Mouse (Mus musculus) yolk sac, embryonic 10.5 days (tissue): ENCODE measurements around the gene Mfsd2a.
A peak's percentile ranks its signal among the peaks of the same experiment; 100 is the strongest.

Source experiments
- DNase-seq: peaks from one replicate; pipeline ENCODE4 v3.0.0-alpha.2; 2017; ENCODE audit warnings: low spot score

The Mfsd2a gene

DNA sequence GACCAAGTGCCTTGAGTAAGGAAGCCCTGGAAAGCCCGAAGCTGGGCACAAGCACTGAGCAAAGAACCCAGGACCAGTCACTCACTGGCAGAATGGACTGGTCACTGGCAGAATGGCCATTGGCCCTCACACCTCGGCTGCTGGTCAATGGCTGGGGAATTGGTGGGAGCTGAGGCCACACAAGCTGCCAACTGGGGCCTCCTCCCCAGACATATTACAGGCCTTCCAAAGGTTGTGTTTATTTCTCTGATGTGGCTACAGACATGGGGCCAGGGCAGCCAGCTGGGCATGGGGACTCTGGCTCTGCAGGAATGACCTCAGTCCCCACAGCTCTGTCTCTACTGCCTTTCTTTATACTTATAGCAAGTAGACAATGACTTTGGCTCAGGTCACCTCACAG, 17.9 kb upstream of the Mfsd2a start:
- no peak for DNase-seq

DNA sequence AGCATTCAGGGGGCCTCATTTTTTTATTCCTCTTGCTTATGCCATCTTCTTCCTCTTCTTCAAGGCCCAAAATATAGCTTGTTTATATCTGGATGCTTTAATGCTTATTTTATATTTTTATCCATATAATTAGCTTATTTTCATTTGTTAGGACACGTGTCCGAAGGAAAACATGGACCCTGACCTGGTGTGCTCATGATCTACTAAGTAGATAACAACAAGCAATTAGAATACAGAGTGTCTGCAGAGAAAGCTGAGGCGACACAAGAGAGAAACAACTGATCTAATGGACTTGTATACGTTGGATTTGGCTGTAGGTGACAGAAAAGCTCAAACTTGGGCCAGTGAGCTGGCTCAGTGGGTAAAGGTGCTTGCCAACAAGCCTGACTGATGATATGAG, 15.9 kb upstream of the Mfsd2a start:
- no peak for DNase-seq

DNA sequence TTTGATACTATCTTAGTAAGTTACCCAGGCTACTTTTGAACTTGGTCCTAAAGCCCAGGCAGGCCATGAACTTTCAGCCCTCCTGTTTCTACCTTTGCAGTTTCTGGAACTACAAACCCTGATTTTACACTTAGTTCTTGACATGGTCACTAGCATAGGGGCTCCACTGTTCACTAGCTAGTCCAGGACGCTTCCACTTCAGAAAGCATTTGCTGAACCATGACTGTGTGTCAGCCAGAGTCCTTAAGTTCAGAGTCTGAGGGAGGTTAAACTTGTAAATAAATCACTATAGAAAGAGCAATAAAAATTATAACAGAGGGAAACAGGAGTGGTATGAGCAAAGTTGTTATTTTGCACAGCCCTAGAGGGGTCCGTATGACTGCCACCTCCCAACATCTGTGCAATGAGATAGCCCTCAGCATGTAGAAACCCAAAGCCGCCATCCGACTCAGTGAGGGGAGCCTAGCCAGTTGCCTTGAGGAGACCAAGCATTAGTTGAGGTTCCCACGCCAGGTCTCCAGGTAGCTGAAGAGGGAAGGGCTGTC, 14.1 kb upstream of the Mfsd2a start:
- no peak for DNase-seq

DNA sequence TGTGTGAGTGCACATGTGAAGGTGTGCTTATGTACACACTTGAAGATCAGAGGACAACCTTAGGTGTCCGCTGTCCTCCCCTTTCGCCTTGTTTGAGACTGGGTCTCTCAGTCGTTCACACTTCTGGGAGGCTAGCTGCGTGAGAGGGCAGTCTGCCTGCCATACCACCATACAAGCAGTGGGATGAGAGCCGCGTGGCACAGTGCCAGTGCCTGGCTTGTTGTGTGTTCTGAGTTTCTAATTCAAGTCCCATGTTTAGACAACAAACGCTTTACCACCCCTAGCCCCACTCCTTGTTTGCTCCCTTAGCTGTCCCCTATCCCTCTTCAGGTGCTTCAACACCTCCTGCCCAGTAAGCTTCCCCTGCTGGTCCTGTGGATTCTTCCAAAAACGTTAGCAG, 11.1 kb upstream of the Mfsd2a start:
- no peak for DNase-seq

DNA sequence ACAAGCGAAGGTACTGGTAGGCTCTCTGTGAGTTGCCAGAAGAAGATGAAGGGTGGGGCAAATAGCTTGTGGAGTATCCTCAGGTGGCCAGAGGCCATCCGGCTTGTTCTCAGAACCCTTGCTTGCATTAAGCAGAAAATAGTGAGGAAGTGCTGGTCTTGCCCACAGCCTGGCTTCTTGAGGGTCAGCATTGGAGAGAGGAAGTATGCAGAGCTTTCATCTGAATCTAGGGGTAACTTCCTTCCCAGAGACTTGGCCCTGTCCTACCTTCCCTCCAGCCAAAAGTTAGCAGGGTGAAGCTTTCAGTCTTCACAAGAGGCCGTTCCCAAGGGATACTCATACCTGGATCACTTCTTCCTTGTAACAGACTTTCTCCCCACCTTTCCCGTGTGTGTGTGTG, 10.7 kb upstream of the Mfsd2a start:
- no peak for DNase-seq

DNA sequence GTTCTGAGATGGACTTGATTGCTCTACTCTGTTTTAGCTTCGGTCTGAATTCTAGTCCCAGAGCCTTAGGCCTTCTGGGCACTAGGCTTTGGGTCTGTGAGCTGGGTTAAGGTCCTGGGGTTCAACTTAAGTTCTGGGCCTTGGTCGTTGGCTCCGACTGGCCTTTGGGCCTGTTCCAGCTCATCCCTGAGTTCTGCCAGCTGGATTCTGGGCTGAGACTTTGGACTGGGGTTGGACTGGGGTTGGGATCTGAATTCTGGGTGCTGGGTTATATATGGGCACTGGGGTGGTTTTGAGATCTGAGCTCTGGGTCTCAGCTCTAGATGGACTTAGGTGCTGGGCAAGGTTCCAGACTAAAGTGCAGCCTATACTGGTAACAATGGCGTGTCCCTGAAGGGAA, 10.2 kb upstream of the Mfsd2a start:
- DNase-seq = no peak

DNA sequence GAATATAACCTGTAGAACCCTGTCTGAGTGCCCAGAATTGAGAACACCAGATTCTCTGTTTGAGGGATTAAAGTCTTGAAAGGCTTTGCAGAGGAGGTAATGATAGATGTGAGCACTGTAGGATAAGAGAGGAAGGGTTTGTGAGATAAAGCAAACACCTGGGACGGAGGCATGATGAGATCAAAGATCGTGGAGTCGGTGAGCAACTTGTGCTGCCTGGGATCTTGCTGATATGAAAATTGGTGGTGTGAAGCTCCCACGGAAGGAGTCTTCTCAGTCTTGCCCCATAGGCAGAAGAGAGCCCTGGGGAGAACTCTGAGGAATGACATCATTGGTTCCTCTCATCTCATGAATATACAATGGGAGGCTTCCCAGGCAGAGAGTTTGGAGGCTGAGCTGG, 7.1 kb upstream of the Mfsd2a start:
- DNase-seq = no peak

DNA sequence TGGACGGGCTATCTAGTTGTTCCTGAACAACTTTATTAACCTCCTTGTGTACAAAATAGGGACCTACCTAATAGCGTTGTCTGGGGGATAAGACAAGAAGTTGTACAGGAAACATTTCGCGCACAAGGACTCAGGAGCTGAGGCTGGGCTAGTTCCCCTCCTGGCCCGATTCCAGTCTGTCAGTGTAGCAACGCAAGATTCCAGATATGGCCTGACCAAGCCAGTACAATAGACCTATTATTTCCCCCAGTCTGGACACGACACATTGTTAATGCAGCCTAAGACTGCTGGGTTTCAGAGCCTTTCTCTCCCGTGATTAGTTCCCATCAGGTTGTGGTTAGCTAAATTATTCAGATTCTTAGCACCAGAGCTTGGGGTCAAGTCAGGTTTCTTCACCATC, 1.8 kb upstream of the Mfsd2a start:
- no peak for DNase-seq

DNA sequence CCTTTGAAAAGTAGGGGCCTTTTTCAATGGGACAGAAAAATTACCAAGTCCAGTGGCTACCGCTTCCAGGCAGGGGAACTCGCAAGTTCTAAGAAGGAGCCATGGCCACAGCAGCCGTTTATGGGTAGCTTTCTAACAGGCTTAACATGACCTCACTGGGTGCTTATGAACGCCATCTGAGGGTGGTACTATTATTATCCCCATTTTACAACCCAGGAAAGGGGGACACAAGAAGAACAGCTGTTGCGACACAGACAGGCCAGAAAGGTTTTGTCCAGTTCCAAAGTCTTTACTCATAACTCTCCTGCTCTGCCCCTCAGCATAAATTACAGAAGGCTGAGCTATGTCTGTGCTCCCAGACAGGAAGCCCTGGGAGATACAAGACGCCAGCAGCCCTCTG, 601 bp upstream of the Mfsd2a start:
- DNase-seq = no peak

DNA sequence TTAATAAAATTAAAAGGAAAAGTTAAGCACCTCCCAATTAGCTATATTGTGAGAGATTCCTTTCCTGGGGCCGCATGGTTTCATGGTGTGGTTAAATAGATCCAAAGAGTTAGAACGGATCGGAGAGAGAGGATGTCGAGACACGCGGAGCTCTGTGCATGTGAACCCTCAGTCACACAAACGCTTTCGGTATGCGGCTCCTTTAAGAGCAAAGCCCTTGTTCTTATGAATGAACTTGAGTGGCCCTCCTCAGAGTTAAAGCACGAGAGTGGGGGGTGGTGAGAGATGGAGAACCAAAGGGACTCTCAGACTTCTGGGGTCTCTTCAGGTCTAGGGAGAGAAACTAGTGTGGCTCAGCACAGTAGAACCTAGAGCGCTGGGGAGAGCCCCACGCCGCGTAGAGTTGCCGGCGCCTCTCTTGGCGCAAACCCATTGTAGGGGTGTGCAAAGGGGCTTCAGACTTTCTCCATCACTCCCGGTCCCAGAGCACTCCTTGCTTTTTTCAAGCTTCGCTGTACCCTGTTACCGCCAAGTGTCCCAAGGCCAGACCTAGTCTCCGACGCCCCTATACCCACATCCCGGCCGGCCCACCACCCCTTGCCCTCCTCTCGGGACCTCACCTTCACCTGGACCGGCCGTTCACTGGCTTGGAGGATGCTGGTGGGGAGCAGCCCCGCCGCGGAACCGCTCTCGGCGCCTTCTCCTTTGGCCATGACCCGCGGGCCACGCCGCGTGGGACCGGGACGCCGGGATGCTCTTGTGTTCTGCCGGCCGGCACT, 478 bp downstream of the Mfsd2a start:
- DNase-seq = peak; percentile 7

DNA sequence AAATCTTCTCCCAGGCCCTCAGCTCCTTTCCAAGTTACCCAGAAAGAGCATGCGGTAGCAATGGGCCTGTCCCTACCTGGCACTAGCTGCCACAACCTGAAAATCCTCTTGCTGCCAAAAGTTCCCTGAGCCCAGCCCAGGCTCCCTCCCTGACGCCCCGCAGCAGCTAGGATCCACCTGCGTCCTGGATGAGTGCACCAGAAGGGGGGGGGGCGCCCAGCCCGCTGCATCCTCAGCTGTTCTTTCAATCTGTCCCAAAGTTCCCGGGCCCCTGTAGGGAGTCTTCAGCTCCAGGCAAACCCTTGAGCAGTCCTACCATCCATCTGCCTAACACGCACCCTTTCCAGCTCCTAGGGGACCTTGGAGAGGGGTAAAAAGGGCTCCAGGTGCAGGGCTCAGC, 1.2 kb downstream of the Mfsd2a start:
- no peak for DNase-seq

DNA sequence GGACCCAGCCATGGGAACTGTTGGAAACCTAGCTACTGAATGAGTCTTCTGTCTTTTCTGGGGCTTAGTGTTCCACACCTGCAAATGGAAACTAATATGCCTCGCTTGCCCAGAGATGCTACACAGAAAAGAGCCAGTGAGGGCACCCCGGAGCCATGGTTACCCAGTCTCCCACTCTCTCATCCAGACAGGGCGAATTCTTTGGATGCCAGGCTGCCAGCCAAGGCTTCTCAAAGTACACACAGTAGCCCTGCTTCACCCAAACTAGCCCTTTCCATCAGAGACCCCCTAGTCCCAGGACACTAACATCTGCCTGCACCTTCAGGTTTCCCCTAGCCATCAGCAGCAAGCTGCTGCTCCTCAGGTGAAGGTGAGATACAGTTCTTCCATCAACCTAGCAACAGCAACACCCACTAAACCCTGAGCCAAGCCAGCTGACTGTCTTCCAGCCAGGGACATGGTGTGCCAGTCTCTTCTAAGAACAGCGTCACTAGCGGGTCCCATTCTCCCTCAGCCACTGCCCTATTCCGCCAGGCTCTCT, 2.4 kb downstream of the Mfsd2a start:
- DNase-seq = no peak

DNA sequence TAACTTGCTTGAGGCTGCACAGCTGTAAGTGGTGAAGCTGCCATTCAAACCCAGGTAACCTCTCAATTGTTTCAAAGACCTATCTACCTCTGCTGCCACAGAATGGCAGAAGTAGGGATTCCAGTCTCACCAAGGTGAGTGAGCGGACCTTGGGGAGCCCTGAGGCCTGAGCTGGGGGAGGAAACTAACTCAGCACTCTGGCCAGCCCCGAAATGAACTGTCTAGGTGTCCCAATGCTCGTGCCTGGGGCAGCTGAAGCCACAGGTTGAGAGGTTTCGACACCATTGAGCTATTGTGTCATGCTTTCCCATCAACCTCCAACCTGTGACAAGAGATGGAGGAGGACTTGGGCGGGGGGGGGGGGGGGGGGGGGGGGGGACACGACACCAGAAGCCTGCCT, 4.7 kb downstream of the Mfsd2a start:
- DNase-seq = no peak

DNA sequence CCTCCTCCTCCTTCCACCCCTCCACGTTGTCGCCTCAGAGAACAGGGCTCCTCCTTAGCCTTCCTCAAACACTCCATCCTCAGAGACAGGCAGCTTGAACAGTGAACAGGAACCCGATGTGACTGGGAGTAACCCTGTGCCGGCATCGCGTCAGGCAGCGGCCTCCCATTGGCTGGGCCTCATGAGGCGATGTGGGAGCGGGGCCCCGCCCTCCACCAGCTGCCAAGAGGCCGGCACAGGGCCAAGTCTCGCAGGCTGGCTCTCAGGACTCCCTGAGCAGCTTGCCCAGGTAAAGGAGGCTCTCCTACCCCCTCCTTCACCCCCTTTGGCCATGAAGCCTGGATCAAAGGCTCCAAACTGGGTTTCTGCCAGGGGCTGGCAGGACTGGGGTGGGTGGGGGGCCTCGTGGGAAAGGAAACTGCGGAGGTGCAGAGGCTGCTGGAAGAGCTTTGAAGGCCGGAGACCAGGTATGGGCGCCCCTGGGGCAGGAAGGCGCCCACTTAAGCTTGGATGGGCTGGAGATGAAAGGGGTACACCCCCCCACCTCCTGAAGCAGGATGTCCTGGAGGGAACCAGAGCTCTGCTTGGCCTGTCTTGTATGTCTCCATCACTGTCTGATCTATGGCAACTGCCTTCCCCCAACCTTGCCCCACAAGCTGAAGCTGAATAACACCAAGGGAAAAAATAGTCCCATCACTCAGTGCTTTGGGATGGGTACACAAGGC, 5.4 kb downstream of the Mfsd2a start:
- peak; percentile 70 for DNase-seq

DNA sequence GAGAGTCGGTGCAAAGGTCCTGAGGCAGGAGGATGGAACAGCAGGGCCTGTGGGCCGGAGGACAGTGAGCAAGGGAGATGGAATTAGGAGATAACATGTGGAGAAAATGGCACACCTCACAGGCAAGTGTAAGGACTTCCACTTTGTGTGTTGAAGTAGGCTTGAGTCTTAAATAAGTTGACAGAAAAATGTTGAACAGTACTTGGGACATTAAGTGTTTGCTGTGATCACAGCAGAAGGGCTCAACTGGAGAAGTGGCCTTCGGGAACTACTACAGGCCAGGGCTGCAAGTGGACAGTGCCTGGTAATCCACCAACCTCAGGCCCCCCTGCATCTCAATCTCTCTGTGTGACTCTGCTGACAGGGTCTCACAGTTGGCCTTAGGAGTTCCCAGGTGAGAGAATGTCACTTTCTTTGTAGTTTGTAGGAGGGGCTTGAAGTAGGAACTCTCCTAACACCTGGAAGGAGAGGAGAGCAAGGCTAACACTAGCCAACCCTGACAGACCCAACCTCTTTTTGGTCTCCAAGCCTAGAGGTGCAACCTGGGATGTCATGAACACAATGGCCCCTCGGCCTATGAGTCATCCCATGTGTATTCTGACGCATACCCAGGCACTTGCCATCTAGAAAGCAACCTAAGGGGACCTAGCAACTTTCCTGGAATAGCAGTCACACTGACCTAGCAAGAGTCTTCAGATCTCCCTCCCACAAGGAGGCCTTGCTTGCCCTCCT, 6.1 kb downstream of the Mfsd2a start:
- DNase-seq = no peak

DNA sequence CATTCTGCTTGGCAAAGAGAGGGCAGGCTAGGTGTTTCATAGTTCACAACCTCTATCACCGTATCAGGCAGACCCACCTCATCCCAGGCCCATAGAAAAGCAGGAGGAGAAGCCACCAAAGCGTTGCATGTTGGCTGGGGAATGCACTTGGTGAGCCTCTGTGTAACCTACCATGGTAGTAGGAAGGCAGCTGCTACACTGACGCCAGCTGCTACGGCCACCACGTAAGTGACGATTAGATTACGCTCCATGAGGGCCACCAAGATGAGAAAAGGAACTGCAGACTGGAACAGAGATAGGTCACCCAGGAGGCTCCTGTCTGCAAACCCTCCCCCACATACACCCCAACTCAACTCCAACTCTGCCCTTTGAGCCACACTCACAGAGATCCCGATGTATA, 11.9 kb downstream of the Mfsd2a start:
- DNase-seq = no peak

DNA sequence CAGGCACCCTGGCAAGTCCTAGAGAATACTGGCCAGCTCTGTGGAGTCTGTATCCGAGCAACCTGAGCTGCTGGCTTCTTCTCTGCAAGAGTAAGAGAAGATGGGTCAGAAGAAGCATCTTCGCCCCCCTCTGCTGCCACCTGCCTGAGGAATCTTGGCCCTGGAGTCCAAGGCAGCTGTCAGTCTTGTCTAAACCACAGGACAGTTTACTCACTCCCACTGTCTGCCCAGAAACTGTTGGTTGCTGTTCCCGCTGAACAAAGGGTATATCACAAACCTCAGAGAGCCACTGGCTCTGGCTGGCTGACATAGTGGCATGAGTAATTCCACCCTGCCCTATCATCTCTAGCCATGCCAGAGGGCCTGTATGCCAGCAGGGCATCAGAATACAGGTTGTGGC, 13.8 kb downstream of the Mfsd2a start:
- no peak for DNase-seq

DNA sequence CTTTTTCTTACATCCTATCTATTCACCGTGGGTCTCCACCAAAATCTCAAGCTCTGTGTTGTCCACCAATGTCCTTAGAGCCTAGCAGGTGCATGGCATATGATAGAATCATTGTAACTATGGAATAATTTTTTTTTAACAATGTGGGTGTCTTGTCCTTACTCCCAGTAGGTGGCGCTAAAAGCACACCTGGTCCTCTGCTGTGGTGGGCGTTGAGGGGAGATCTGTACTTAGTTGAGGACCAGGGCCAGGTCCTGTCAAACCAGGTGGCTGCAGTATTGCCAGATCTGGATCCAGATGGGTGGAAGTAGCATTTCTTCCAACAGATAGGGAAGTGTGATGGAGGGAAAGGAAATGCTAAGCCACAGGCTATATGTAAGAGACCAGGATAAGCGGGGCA, 16.6 kb downstream of the Mfsd2a start:
- no peak for DNase-seq

DNA sequence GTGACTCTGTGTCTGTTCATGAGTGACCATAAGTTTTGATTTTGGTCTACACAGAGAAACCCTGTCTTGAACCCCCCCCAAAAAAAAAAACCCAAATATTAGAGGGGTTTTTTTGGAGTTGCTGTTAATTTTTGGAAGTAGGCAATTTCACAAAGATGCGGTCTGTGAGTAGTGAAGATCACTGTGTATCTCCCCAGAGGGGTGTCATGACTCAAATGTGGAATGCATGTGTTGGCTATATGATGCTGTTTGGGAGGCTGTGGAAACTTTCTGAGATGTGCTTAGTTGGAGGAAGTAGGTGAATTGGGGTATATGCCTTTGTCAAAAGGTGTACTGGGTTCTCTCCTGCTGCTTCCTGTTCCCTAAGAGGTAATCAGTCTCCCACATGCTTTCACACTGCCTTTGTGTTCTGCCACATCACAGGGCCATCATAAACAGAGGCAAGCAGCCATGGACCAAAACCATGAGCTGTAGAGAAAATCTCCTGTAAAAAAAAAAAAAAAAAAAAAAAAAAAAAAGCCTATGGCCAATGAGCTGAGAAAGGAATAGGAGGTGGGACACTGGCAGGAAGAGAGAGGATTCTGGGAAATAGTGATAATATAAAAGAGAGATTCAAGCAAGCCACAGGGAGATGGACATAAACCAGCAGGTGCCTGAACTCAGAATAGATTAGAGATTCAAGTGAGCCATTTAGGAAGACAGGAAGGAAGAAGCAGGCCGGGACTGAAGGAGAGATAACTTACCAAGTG, 21.8 kb downstream of the Mfsd2a start:
- DNase-seq = no peak

DNA sequence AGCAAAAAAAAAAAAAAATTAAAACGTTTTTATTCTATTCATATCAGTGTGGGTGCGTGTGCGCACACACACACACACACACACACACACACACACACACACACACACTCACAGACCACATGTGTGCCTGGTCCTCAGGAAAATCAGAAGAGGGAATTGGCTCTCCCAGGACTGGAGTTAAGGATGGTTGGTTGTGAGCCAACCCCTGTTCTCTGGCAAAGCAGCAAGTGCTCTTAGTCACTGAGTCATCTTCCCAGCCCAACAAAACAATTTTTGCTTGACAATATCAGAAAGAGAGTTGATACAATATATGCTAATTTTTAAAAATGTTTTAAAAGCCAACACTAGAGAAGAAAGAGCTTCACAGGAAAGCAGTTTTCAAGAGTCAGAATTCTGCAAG, 23.5 kb downstream of the Mfsd2a start:
- no peak for DNase-seq

DNA sequence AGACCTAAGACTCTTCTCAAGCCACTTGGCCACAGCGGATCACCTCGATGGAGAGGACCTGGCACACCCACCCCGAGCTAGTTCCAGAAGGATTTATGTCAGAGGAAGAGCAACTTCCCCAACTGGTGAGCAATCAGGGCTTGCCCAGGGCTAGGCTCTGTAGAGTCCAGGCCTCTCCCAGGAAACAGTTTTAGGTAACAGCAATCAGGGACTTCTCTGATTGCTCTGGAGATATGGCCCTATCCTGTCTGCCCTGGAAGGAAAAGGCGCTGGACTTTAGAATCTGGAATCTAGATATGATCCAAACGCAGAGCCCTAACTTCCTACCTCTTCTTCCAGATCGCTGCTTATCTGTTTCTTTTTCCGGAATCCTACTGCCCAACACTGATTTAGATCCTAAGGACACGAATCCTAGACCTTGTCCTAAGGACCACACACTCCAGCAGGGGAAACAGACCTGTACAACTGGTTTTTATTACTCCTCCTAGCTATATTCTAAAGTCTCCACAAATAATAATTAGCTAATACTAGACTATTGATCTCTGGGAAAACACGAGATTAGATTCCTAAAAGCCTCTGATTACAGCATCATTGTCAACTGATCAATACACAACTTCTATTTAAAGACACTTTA, 25.4 kb downstream of the Mfsd2a start:
- DNase-seq = no peak
